Mouse (Mus musculus): ENCODE results near the gene Twnk. TPM values are rescaled to one million over a fixed set of nuclear protein-coding genes. Genes with fewer than 3 reads are reported as not detected.
A peak's percentile ranks its signal among the peaks of the same experiment; 100 is the strongest.

The Twnk gene
- polyA plus RNA-seq, 1 experiment from 2014 or later = 10.3 TPM

DNA sequence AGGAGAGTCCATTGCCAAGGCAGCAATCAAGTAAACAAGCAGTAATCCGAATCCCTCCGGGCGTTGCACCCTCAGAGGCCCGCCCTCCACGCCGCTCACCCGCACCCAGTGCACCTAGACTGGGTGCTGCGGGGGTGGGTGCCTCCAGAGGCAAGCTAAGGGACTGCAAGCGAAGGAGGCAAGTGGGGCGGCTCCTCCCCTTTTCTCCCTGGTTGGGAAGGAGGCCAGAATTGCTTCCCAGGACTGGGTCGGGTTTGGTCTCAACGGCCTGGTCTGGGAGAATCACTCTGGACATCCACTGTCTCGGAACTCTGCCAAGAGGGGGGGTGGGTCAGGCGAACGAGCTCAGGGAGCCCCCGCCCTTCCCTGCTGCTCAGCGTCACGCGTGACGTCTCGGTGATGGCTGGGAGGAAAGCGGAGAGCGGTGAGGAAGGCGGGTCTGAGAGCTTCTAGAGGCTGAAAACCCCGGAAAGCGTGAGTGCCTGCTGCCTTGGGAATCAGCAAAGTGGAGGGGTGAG lies 42.0 kb downstream of the Twnk start, which contains the start of gene Sfxn3:
Gene Sfxn3, plus strand, starts transcription at position 87 of the 518 bp plus-strand sequence.
- Histone ChIP-seq H3K9ac (replicated peaks; ENCODE audit: low read length) (peak within 1 kb of the TSS; percentile 66), H3K9me3 (ENCODE audit: control insufficient read depth, low read length) (no peaks in the 10 kb centered on the region), H3K36me3 (ENCODE audit: control insufficient read depth, insufficient read depth, low read length) (peaks cover 29% of the 10 kb centered on the region), H3K4me1 (ENCODE audit: control insufficient read depth, insufficient read depth, low read length) (peaks cover 35% of the 10 kb centered on the region), H3K27ac (replicated peaks; ENCODE audit: low read depth, low read length) (peak within 1 kb of the TSS; percentile 91), H3K4me3 (replicated peaks; ENCODE audit: low read depth, low read length) (peak within 1 kb of the TSS; percentile 49), H3K4me2 (ENCODE audit: low read length) (peak within 1 kb of the TSS; percentile 85), H3K27me3 (ENCODE audit: control insufficient read depth, insufficient read depth, low read length) (peaks cover 8% of the 10 kb centered on the region; the same call in 1 of the 2 replicates)
- ATAC-seq (ENCODE audit: low FRiP score, low TSS enrichment) (peak; percentile 85), DNase-seq (peak; percentile 93)
- WGBS = under 1% methylated on average over 26 of the region's 26 CpGs

DNA sequence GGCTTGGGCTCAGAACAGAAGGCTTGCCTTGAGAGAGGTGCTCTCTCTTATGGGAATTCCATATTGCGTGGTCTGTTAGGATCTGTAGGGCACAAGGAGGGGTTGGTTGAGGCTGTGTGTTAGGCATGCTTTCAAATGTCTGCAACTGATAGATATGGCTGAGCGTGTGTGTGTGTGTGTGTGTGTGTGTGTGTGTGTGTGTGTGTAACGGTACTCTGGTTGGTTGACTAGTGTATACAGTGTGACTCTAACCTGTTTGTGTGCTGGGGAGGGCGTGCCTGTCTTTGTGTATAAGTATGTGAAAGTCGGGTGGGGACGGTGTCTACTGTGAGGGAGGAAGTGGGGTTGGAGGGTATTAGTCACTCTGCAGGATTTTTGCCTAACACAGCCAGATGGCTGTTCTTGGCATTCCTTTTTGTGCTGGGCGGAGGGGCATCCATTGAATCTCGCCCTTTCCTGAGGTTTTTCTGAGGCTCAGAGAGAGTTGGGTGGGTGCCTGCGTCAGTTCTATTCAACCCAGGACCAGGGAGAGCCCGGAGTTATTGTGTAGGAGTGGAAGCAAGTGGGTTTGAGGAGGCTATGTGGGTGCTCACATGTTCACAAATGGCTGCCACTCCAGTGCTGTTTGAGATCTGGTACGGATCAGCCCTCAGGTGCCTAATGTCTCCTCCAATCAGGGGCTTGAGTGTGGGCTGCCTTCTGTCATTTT lies 42.6 kb downstream of the Twnk start:
- WGBS = 42% methylated on average over 11 of the region's 11 CpGs
- peaks cover 35% of the 10 kb centered on the region for H3K36me3 ChIP-seq (ENCODE audit: control insufficient read depth, insufficient read depth, low read length)
- H3K9me3 ChIP-seq (ENCODE audit: control insufficient read depth, low read length) = no peaks in the 10 kb centered on the region
- DNase-seq (peak; percentile 55), ATAC-seq (ENCODE audit: low FRiP score, low TSS enrichment) (no peak; the same call in 1 of the 2 replicates)
- peak overlapping the region; percentile 66 for H3K9ac ChIP-seq (replicated peaks; ENCODE audit: low read length)
- H3K4me3 ChIP-seq (replicated peaks; ENCODE audit: low read depth, low read length) = peak overlapping the region; percentile 49
- peaks cover 8% of the 10 kb centered on the region; the same call in 1 of the 2 replicates for H3K27me3 ChIP-seq (ENCODE audit: control insufficient read depth, insufficient read depth, low read length)
- H3K4me2 ChIP-seq (ENCODE audit: low read length) = peak overlapping the region; percentile 85
- H3K27ac ChIP-seq (replicated peaks; ENCODE audit: low read depth, low read length) = peak overlapping the region; percentile 91
- H3K4me1 ChIP-seq (ENCODE audit: control insufficient read depth, insufficient read depth, low read length) = peaks cover 35% of the 10 kb centered on the region

DNA sequence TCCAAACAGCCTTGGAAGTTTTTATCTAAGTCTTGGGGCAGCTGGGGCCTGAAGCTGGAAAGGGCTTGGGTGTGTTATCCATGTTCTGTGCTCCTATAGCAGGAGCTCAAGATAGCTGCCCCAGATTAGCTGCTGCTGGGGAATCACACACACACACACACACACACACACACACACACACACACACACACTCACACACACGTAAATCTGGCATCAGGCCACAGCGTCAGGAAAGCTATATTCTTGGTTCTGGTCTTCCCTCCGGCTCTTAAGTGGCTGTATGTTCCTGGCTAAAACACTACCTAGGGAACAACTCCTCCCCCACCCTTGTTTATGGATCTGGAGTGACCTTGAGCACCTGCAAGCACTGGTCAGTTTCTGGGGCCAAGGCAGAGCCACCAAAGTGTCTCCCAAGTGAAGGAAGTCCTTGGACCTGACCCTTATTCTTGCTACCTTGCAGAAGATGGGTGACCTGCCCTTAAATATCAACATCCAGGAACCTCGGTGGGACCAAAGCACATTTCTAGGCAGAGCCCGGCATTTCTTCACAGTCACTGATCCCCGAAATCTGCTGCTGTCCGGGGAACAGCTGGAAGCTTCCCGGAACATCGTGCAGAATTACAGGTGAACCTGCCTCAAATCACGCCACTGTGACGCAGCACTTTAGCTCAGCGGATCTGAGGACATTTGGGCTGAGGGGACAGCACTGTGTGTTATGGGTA lies 43.3 kb downstream of the Twnk start:
- WGBS = 80% methylated on average over 12 of the region's 12 CpGs
- no peaks in the 10 kb centered on the region for H3K9me3 ChIP-seq (ENCODE audit: control insufficient read depth, low read length)
- peaks cover 35% of the 10 kb centered on the region for H3K4me1 ChIP-seq (ENCODE audit: control insufficient read depth, insufficient read depth, low read length)
- H3K36me3 ChIP-seq (ENCODE audit: control insufficient read depth, insufficient read depth, low read length) = peaks cover 42% of the 10 kb centered on the region
- H3K27me3 ChIP-seq (ENCODE audit: control insufficient read depth, insufficient read depth, low read length) = peaks cover 8% of the 10 kb centered on the region; the same call in 1 of the 2 replicates
- H3K9ac ChIP-seq (replicated peaks; ENCODE audit: low read length) = peak overlapping the region; percentile 66
- peak overlapping the region; percentile 49 for H3K4me3 ChIP-seq (replicated peaks; ENCODE audit: low read depth, low read length)
- H3K27ac ChIP-seq (replicated peaks; ENCODE audit: low read depth, low read length) = peak overlapping the region; percentile 91
- ATAC-seq (ENCODE audit: low FRiP score, low TSS enrichment) (no peak), DNase-seq (no peak)
- peak overlapping the region; percentile 85 for H3K4me2 ChIP-seq (ENCODE audit: low read length)

DNA sequence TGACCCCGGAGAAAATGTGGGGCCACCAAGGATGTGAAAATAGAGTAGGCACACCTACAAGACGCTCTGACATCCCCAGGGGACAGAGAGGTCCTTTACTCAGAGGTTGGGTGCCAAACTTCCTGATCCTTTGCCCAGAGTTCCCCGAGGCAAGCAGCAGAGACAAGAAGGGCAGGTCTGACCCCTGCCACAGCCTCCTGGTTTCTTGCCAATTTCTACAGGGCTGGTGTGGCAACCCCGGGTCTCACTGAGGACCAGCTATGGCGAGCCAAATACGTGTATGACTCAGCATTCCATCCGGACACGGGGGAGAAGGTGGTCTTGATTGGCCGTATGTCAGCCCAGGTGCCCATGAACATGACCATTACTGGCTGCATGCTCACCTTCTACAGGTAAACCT lies 44.1 kb downstream of the Twnk start:
- peak overlapping the region; percentile 85 for H3K4me2 ChIP-seq (ENCODE audit: low read length)
- peaks cover 49% of the 10 kb centered on the region for H3K36me3 ChIP-seq (ENCODE audit: control insufficient read depth, insufficient read depth, low read length)
- WGBS = 84% methylated on average over 9 of the region's 9 CpGs
- H3K4me1 ChIP-seq (ENCODE audit: control insufficient read depth, insufficient read depth, low read length) = peaks cover 35% of the 10 kb centered on the region
- ATAC-seq (ENCODE audit: low FRiP score, low TSS enrichment) (no peak), DNase-seq (no peak)
- H3K27me3 ChIP-seq (ENCODE audit: control insufficient read depth, insufficient read depth, low read length) = peaks cover 8% of the 10 kb centered on the region; the same call in 1 of the 2 replicates
- no peak overlapping the region for H3K4me3 ChIP-seq (replicated peaks; ENCODE audit: low read depth, low read length)
- no peaks in the 10 kb centered on the region for H3K9me3 ChIP-seq (ENCODE audit: control insufficient read depth, low read length)
- H3K9ac ChIP-seq (replicated peaks; ENCODE audit: low read length) = peak overlapping the region; percentile 66; the same call in 1 of the 2 replicates
- H3K27ac ChIP-seq (replicated peaks; ENCODE audit: low read depth, low read length) = no peak overlapping the region

DNA sequence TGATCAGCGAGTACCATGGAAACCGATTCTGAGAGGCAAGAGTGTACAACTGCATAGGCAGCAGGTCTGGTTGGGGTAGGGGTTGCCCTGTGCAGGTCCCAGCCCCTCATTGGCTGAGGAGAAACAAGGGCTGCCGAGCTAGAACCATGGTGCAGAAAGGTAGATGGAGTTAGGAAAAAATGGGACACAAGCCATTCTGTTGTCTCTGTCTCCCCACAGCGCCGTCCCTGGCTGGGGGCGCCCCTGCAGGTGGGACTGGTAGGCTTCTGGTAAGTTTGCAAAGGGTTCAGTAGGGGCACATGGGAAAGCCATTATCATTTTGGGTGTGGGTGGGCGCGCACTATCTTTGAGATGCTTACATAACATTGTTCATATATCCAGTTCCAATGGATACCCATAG lies 48.0 kb downstream of the Twnk start:
- ATAC-seq (ENCODE audit: low FRiP score, low TSS enrichment) = no peak
- 88% methylated on average over 8 of the region's 8 CpGs for WGBS
- DNase-seq = no peak
- H3K4me3 ChIP-seq (replicated peaks; ENCODE audit: low read depth, low read length) = no peak overlapping the region
- H3K9ac ChIP-seq (replicated peaks; ENCODE audit: low read length) = no peak overlapping the region
- peaks cover 31% of the 10 kb centered on the region for H3K4me1 ChIP-seq (ENCODE audit: control insufficient read depth, insufficient read depth, low read length)
- H3K4me2 ChIP-seq (ENCODE audit: low read length) = no peak overlapping the region
- H3K27ac ChIP-seq (replicated peaks; ENCODE audit: low read depth, low read length) = no peak overlapping the region
- no peaks in the 10 kb centered on the region for H3K27me3 ChIP-seq (ENCODE audit: control insufficient read depth, insufficient read depth, low read length)
- H3K36me3 ChIP-seq (ENCODE audit: control insufficient read depth, insufficient read depth, low read length) = peaks cover 59% of the 10 kb centered on the region
- H3K9me3 ChIP-seq (ENCODE audit: control insufficient read depth, low read length) = no peaks in the 10 kb centered on the region

DNA sequence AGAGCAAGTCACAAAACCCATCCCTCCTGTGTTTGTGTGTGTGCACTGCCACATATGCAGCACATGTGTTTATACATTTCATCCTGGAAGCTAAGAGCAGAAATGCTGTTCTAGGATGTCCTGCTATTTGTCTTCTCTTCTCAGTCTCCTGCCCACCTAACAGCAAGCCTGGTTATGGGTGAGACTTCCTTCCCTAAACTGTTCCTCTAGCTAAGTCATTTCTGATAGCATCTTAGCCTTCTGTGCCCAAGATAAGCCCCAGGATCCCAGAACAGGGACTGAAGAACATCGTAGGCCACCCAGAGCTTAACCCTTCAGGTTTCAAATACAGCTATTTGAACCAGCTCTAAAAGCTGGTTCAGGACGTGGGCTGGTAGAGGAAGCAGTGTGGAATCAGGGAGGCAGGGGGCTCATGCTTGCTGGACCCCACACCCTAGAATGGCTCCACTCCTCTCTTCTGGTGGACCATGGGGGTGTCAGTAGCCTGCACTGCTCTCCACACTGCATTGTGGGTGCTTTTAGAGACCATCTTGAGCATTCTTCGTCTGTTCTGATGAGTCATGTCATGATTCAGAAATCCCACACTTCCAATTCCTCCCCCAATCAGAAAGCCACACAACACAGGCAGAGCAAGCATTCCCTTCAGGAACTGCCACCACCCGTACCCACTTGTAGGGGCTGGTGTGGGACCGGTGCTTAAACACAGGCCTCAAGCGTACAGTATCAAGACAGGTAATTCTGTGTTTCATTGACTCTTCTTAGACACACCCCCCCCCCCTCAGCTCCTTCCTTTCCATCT lies 49.6 kb downstream of the Twnk start:
- no peak overlapping the region for H3K9ac ChIP-seq (replicated peaks; ENCODE audit: low read length)
- H3K27ac ChIP-seq (replicated peaks; ENCODE audit: low read depth, low read length) = no peak overlapping the region
- H3K27me3 ChIP-seq (ENCODE audit: control insufficient read depth, insufficient read depth, low read length) = no peaks in the 10 kb centered on the region
- peaks cover 50% of the 10 kb centered on the region for H3K36me3 ChIP-seq (ENCODE audit: control insufficient read depth, insufficient read depth, low read length)
- no peak for DNase-seq
- no peak for ATAC-seq (ENCODE audit: low FRiP score, low TSS enrichment)
- peaks cover 19% of the 10 kb centered on the region for H3K4me1 ChIP-seq (ENCODE audit: control insufficient read depth, insufficient read depth, low read length)
- H3K9me3 ChIP-seq (ENCODE audit: control insufficient read depth, low read length) = no peaks in the 10 kb centered on the region
- 83% methylated on average over 6 of the region's 6 CpGs for WGBS
- H3K4me3 ChIP-seq (replicated peaks; ENCODE audit: low read depth, low read length) = no peak overlapping the region
- H3K4me2 ChIP-seq (ENCODE audit: low read length) = no peak overlapping the region

DNA sequence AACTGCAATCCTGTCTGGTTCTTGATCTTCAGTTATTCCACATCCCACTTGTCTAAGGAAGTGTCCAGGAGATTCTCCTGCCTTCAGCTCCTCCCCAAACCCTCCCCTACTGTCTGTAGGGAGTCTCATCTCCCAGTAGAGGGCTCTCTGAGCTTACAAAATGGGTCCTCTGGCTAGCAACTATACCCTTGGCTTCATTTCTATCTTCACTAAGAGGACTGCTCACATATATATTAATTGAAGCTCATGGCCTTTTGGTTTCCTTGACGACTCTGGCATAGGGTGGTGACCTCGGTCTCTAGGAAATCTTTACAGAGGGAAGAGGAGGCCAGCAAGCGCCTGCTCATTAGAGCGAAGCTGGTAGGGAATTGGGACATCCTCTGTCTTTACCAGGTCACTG lies 50.9 kb downstream of the Twnk start:
- Histone ChIP-seq H3K9me3 (ENCODE audit: control insufficient read depth, low read length) (no peaks in the 10 kb centered on the region), H3K9ac (replicated peaks; ENCODE audit: low read length) (no peak overlapping the region), H3K27me3 (ENCODE audit: control insufficient read depth, insufficient read depth, low read length) (no peaks in the 10 kb centered on the region), H3K4me3 (replicated peaks; ENCODE audit: low read depth, low read length) (no peak overlapping the region), H3K4me2 (ENCODE audit: low read length) (no peak overlapping the region; the same call in 1 of the 2 replicates), H3K4me1 (ENCODE audit: control insufficient read depth, insufficient read depth, low read length) (peaks cover 19% of the 10 kb centered on the region), H3K36me3 (ENCODE audit: control insufficient read depth, insufficient read depth, low read length) (peaks cover 39% of the 10 kb centered on the region), H3K27ac (replicated peaks; ENCODE audit: low read depth, low read length) (no peak overlapping the region)
- 42% methylated on average over 4 of the region's 4 CpGs for WGBS
- DNase-seq (peak; percentile 76), ATAC-seq (ENCODE audit: low FRiP score, low TSS enrichment) (no peak)

All from midbrain, embryonic 14.5 days (tissue).